Mouse (Mus musculus) brain, adult 10 weeks (tissue): ENCODE data around the gene Gm9767. TPM values are rescaled to one million over a fixed set of nuclear protein-coding genes. Genes with fewer than 3 reads are reported as not detected.

Experiments used
- polyA plus RNA-seq: library from polyadenylated mRNA; stranded (reverse); fragments of 350-450 nt; fragmentation: Illumina TruSeq; extraction: RNeasy Lipid Tissue Mini Kit (QIAGEN cat#74804); gene quantifications from one replicate; pipeline ENCODE4 v1.2.3, GENCODE M21; 2015; ENCODE audit warnings: low read depth, low replicate concordance

Gm9767 gene
- polyA plus RNA-seq, result 0.54 TPM

DNA sequence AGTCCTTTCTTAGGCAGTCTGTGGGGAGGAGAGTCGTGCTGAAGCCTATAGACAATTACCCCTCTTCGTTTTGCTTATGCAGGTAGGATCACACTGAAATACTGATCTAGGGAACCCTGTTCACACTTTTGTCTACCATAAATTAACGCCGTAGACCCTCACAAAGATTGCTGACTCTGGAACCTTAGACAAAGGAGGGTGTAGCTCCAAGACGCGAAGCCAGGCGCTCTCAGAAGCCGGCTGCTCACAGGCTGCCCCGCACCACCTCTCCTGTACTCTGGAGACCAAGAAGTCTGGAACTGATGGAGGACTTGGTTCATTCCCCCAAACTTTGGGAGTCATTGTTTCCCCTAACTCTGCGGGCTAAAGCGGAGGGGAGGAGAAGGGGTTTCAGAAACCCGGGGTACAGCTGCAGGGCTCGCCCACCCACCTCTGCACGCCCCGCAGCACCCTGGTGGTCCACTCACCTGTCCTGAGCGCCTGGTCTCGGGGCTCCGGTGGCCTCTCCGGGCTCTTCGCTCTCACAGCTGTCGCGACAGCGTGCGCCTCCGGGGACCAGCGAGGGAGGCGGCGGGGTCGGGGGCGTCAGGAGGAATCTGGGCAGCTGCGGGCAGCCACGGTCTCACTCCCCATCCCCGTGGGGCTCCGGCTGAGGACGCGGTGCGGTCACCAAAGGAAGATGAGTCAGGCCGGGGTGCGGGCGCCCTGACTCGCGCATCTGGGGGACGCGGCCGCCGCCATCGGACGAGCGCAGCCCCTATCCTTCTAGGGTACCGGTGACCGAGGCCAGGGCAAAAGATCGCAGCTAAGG is at the start of gene Gm9767:
TSS of gene Gm9767 (plus strand) at position 585 of the 811 bp plus-strand sequence.

DNA sequence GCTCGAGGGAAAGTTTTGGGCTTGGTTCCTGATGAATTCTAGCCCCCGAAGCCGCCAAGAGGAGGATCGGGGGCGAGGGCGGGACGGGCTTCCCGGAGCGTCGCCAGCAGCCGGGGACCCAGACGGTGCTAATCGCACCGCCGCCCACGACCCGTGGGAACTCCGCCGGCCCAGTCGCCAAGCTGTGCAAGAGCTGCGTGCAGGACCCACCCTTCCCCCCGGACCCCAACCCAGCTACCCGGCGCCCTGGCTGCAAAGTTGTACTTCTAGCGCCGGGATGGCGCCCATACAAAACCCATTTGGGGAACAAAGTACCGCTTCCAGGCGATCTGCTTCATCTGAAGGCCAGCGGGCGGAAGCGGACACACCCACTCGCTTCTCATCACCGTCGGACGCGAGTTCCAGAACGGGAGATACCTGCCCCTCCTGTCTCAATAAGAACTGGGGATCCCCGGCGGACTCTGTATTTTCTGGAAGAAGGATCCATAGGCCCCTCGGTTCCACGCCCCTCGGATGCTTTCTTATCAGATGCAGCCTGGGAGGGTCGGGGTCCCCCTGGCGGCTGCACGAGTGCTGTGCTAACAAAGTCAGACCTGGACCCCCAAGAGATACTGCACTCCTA is 577 bp downstream of the Gm9767 start, which contains the start of gene Tmem200a:
TSS of gene Tmem200a (minus strand) at position 532 of the 622 bp plus-strand sequence.

Other genes with a start within 250 kb of the Gm9767 start
- gene Tmem200a, start 797 bp downstream of the Gm9767 start, polyA plus RNA-seq, result 13.1 TPM
- 2.0 TPM for gene Samd3, start 151.5 kb downstream of the Gm9767 start, polyA plus RNA-seq